Mouse (Mus musculus): ENCODE data around the gene Nfkb1.

GRCm38 (mm10) chr3:135662139-135662864 is 29.0 kb downstream of the Nfkb1 start:
- TF ChIP-seq POLR2A (IDR thresholded peaks at IDR 0.05; ENCODE audit: borderline replicate concordance, low read depth, low read length): no peak
- TF ChIP-seq CTCF (IDR thresholded peaks at IDR 0.05; ENCODE audit: low read depth, low read length): no peak
